Mouse (Mus musculus) left cerebral cortex, postnatal 4 days (tissue): ENCODE data around the gene Gm17387. TPM values are rescaled to one million over a fixed set of nuclear protein-coding genes. Genes with fewer than 3 reads are reported as not detected.
A peak's percentile ranks its signal among the peaks of the same experiment; 100 is the strongest.

Source experiments
- DNase-seq: peaks from one replicate; pipeline ENCODE4 v3.0.0-alpha.2; 2022
- intact Hi-C: fragments of 180-260 bp; cut with DNase I; formaldehyde crosslinking; loops from one replicate; pipeline ENCODE4 v1.15.1; 2025
- total RNA-seq, 2 experiments: library from RNA; stranded (reverse); gene quantifications; 2 replicates each; pipeline ENCODE4 v1.2.3; 2021

Gene Gm17387
- total RNA-seq, 2 experiments from 2014 or later, result not detected

GRCm38 (mm10) chr7:141068351-141068750, 39.4 kb downstream of the Gm17387 start:
- no peak for DNase-seq
- intact Hi-C loops, result loop anchor here (10.0 kb wide), 1 partner anchor 106 kb away; the partner anchor contains the start of gene Rnh1

- intact Hi-C loops, result no loop called here
Measured at GRCm38 (mm10) chr7:141070058-141070862, 41.3 kb downstream of the Gm17387 start.

DNA sequence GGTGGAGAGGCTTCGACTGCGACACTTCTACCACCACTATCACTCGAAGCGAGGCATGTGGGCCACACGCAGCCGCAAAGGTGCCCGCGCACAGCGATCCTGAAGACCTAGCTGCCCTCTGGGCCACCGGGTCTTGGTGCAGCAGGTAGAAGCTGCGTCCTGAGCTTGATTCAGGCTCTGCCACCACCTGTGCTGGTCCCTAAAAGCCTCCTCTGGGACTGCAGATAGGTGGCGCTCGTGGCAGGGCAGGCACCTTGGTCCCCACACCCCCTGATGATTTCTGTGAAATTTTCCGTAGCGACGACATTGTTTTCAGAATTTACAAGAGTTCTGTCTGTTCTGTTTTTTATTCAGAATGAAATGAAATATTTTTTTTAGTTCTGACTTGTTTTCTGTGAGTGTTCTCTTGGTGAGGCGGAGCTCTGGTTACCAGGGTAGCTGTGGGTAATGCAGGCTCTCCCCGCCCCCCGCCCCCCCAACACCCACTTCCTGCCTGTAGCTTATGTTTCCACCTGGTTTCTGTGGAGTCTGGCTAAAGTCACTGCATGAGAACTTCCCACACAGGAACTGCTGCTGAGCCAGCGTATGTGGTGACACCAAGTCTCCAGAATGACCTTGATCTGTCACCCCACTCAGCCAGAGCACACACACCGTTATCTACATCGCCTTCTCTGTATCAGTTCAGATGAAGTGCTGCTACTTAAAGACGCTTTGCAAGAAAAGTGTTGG, 43.2 kb downstream of the Gm17387 start:
- DNase-seq, result no peak
- intact Hi-C loops, result no loop called here

More at GRCm38 (mm10) chr7:141070058-141070862, 41.3 kb downstream of the Gm17387 start:
- peak; percentile 74 for DNase-seq

GRCm38 (mm10) chr7:141073782-141074181, 44.9 kb downstream of the Gm17387 start:
- intact Hi-C loops, result no loop called here
- DNase-seq, result no peak

DNA sequence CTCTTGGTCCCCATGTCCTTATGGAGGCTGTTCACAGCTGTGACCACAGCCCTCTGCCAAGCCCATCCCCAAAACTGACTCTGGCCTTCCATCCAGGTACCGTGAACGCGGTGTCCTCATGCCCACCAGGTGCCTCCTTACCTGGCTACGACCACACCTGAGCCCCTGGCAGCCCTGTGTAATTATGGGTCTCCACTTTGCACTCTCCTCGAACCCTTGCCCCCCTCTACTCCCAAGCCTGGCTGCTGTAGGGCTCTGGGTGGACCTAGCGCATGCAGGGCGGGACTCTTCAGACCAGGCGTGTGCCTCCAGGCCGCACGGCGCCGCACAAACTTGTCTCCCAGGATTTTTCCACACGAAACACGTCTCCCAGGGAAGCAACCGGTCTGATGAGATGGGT, 48.9 kb downstream of the Gm17387 start, which contains the start of gene Pkp3:
Gene Pkp3 (plus strand): TSS at position 378 of the 400 bp plus-strand sequence.
- intact Hi-C loops, result no loop called here
- DNase-seq, result no peak

GRCm38 (mm10) chr7:141078876-141079275, 49.9 kb downstream of the Gm17387 start:
- DNase-seq, result no peak
- intact Hi-C loops, result no loop called here

Other genes starting within 250 kb of the Gm17387 start
- gene Syce1, start 241.3 kb upstream of the Gm17387 start, total RNA-seq, result under 1 TPM in 1 of 2 experiments, not detected in 1; 0.24 TPM
- 10 to 100 TPM; 10.9 to 15.0 TPM for gene Zfp941, start 207.0 kb upstream of the Gm17387 start, total RNA-seq
- gene Urah, start 194.1 kb upstream of the Gm17387 start, total RNA-seq, result not detected
- gene Scgb1c1, start 183.6 kb upstream of the Gm17387 start, total RNA-seq, result not detected
- gene Odf3, start 181.3 kb upstream of the Gm17387 start, total RNA-seq, result not detected
- 1 to 10 TPM; 1.4 TPM for gene Gm45785, start 172.8 kb upstream of the Gm17387 start, total RNA-seq
- gene Ric8a, start 172.2 kb upstream of the Gm17387 start, total RNA-seq, result 100 to 1,000 TPM in 1 of 2 experiments, 10 to 100 TPM in 1; 93.4 to 112 TPM
- 10 to 100 TPM; 23.0 to 25.2 TPM for gene Bet1l, start 171.6 kb upstream of the Gm17387 start, total RNA-seq
- 100 to 1,000 TPM; 155 to 165 TPM for gene Psmd13, start 147.2 kb upstream of the Gm17387 start, total RNA-seq
- gene Sirt3, start 146.8 kb upstream of the Gm17387 start, total RNA-seq, result 10 to 100 TPM; 26.0 to 31.3 TPM
- not detected for gene Cox8b, start 128.7 kb upstream of the Gm17387 start, total RNA-seq
- under 1 TPM; 0.54 to 0.70 TPM for gene Nlrp6, start 108.2 kb upstream of the Gm17387 start, total RNA-seq
- gene Pgghg, start 87.7 kb upstream of the Gm17387 start, total RNA-seq, result 1 to 10 TPM; 3.1 to 4.0 TPM
- gene Ifitm5, start 78.8 kb upstream of the Gm17387 start, total RNA-seq, result not detected
- not detected for gene Gm45717, start 73.2 kb upstream of the Gm17387 start, total RNA-seq
- 10 to 100 TPM; 36.6 to 45.9 TPM for gene Ifitm2, start 73.1 kb upstream of the Gm17387 start, total RNA-seq
- gene Ifitm1, start 61.9 kb upstream of the Gm17387 start, total RNA-seq, result 1 to 10 TPM; 2.8 to 5.4 TPM
- gene Ifitm3, start 18.4 kb upstream of the Gm17387 start, total RNA-seq, result 10 to 100 TPM in 1 of 2 experiments, 1 to 10 TPM in 1; 8.9 to 12.8 TPM
- not detected for gene Ifitm6, start 11.2 kb upstream of the Gm17387 start, total RNA-seq
- 100 to 1,000 TPM; 132 to 150 TPM for gene B4galnt4, start 32.0 kb downstream of the Gm17387 start, total RNA-seq
- gene Pkp3, start 49.1 kb downstream of the Gm17387 start, total RNA-seq, result not detected
- gene Sigirr, start 71.4 kb downstream of the Gm17387 start, total RNA-seq, result 1 to 10 TPM; 2.8 to 2.9 TPM
- gene Ano9, start 88.7 kb downstream of the Gm17387 start, total RNA-seq, result not detected
- gene Ptdss2, start 93.3 kb downstream of the Gm17387 start, total RNA-seq, result 10 to 100 TPM; 50.1 to 53.9 TPM
- 10 to 100 TPM; 20.1 to 25.3 TPM for gene Rnh1, start 143.7 kb downstream of the Gm17387 start, total RNA-seq
- 100 to 1,000 TPM; 194 to 211 TPM for gene Hras, start 164.9 kb downstream of the Gm17387 start, total RNA-seq
- 1 to 10 TPM; 6.2 to 7.4 TPM for gene Lrrc56, start 165.0 kb downstream of the Gm17387 start, total RNA-seq
- under 1 TPM in 1 of 2 experiments, not detected in 1; 0.18 TPM for gene Lmntd2, start 184.9 kb downstream of the Gm17387 start, total RNA-seq
- gene Rassf7, start 186.7 kb downstream of the Gm17387 start, total RNA-seq, result 1 to 10 TPM; 3.8 to 4.7 TPM
- 10 to 100 TPM; 81.2 to 89.1 TPM for gene Phrf1, start 199.7 kb downstream of the Gm17387 start, total RNA-seq
- gene Irf7, start 237.3 kb downstream of the Gm17387 start, total RNA-seq, result 1 to 10 TPM in 1 of 2 experiments, under 1 TPM in 1; 0.28 to 1.1 TPM
- not detected for gene Cdhr5, start 247.7 kb downstream of the Gm17387 start, total RNA-seq